Mouse (Mus musculus) liver, postnatal 0 days (tissue): ENCODE data around the gene Dhdh. TPM values are rescaled to one million over a fixed set of nuclear protein-coding genes. Genes with fewer than 3 reads are reported as not detected.
"Not testable (repeated sequence)": the region's sequence is repeated elsewhere in the genome, so short reads cannot be mapped to it uniquely, and the experiment has no call there.

Experiments used
- ATAC-seq: fragments of 200-750 bp; cut with Nextera tagmentation; 2 replicates; pipeline ENCODE4 v1.8.0; 2017; ENCODE audit warnings: mild to moderate bottlenecking, moderate library complexity
- DNase-seq: peaks from one replicate; pipeline ENCODE4 v3.0.0-alpha.2; 2016
- H3K27ac ChIP-seq: fragments of 300-500 bp; sonication (generic); 2 replicates; pipeline ENCODE4 v1.5.1; 2014; ENCODE audit warnings: antibody characterized with exemption, moderate library complexity, mild to moderate bottlenecking, low read depth
- H3K27me3 ChIP-seq: fragments of 300-500 bp; sonication (generic); 2 replicates; pipeline ENCODE4 v1.6.1; 2014; ENCODE audit warnings: low read length, control low read depth, mixed read lengths; ENCODE audit not compliant: insufficient read depth
- H3K36me3 ChIP-seq: fragments of 300-500 bp; sonication (generic); replicated peaks from 2 replicates; pipeline ENCODE4 v1.6.1; 2014; ENCODE audit warnings: mild to moderate bottlenecking, control low read depth, low read length, moderate library complexity, mixed read lengths; ENCODE audit not compliant: insufficient read depth
- H3K4me1 ChIP-seq: fragments of 300-500 bp; sonication (generic); 2 replicates; pipeline ENCODE4 v1.6.1; 2014; ENCODE audit warnings: antibody characterized with exemption, mild to moderate bottlenecking, control low read depth; ENCODE audit not compliant: insufficient read depth
- H3K4me2 ChIP-seq: fragments of 300-500 bp; sonication (generic); 2 replicates; pipeline ENCODE4 v1.6.1; 2014; ENCODE audit warnings: low read depth, mild to moderate bottlenecking, low read length, moderate library complexity, mixed read lengths
- H3K4me3 ChIP-seq: fragments of 300-500 bp; sonication (generic); 2 replicates; pipeline ENCODE4 v1.5.1; 2014; ENCODE audit warnings: low read depth, low read length
- H3K9ac ChIP-seq: fragments of 300-500 bp; sonication (generic); replicated peaks from 2 replicates; pipeline ENCODE4 v1.6.1; 2014; ENCODE audit warnings: mild to moderate bottlenecking, moderate library complexity
- H3K9me3 ChIP-seq: fragments of 300-500 bp; sonication (generic); 2 replicates; pipeline ENCODE4 v1.6.1; 2016; ENCODE audit warnings: mild to moderate bottlenecking, control low read depth, low read length, mixed read lengths
- CTCF ChIP-seq: sonication (generic); IDR thresholded peaks from 2 replicates; pipeline ENCODE4 v1.5.1; 2016; ENCODE audit warnings: antibody characterized with exemption, low read depth
- EP300 ChIP-seq: IDR thresholded peaks from 2 replicates; pipeline ENCODE4 v1.6.1; 2016; ENCODE audit warnings: antibody characterized with exemption, low read depth, mild to moderate bottlenecking
- WGBS: fragments of 180-500 bp; shearing (Covaris S2); extraction: QIAGEN DNeasy Blood & Tissue Kit; methylation state at CpG from one replicate; pipeline ENCODE4 v1.1.7; 2014; ENCODE audit not compliant: insufficient replicate concordance; 5-methylcytosine and 5-hydroxymethylcytosine counted together
- polyA plus RNA-seq: library from polyadenylated mRNA; unstranded; fragments of >200 nt; fragmentation: Nextera tagmentation; extraction: Ambion mirVana; gene quantifications from 2 replicates; pipeline ENCODE4 v1.2.1, GENCODE M21; 2015

The Dhdh gene
- polyA plus RNA-seq, 1 experiment from 2014 or later: 9.5 TPM

DNA sequence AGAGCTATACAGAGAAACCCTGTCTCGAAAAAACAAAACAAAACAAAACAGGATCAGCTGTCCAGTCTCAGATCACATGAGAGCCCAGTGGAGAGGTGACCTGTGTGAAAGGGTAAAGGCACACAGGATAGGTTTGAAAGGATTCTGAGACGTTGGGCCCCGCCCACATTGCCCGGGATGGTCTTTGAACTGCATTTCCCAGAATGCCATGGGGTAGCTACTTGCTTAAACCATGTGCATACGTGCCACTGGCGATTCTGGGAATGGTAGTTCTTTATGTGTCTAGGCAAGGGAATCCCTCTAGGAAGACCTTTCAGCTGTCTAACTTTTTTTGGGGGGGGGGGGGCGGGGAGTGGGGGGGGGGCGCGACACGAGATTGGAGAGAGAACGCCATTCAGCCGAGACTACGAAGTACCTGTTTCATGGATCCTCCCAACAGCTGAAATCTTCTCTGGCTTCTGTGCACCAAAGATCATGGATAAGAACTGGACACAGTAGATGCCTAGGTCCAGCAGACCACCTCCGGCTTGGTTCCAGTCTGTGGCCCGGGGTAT is 7.2 kb downstream of the Dhdh start, which contains the start of gene Tulp2:
Tulp2 (plus strand) TSS at position 504 of the 554 bp plus-strand sequence.
- peak; percentile 86 for ATAC-seq
- H3K27ac ChIP-seq: no peak within 1 kb of the TSS
- H3K9ac ChIP-seq: no peak within 1 kb of the TSS
- no peaks in the 10 kb centered on the region for H3K27me3 ChIP-seq
- H3K4me3 ChIP-seq: no peak within 1 kb of the TSS
- 49% methylated on average over 14 of the region's 15 CpGs for WGBS
- TF ChIP-seq CTCF (no peak), EP300 (no peak)
- DNase-seq: peak; percentile 77
- no peaks in the 10 kb centered on the region for H3K9me3 ChIP-seq
- H3K4me2 ChIP-seq: no peak within 1 kb of the TSS
- H3K4me1 ChIP-seq: peaks cover 7% of the 10 kb centered on the region; the same call in 1 of the 2 replicates
- H3K36me3 ChIP-seq: peaks cover under 1% of the 10 kb centered on the region; the same call in 1 of the 2 replicates

- not testable (repeated sequence) for DNase-seq, H3K36me3 ChIP-seq, H3K4me2 ChIP-seq, H3K9ac ChIP-seq, H3K4me1 ChIP-seq, H3K27ac ChIP-seq, ATAC-seq, H3K27me3 ChIP-seq, H3K4me3 ChIP-seq, H3K9me3 ChIP-seq
- 66% methylated on average over 3 of the region's 4 CpGs for WGBS
These were observed 8.3 kb downstream of the Dhdh start for GRCm38 (mm10) chr7:45480310-45480709.

GRCm38 (mm10) chr7:45478774-45479173 is 9.8 kb downstream of the Dhdh start:
- H3K9me3 ChIP-seq: no peaks in the 10 kb centered on the region
- H3K27ac ChIP-seq: no peak overlapping the region
- H3K36me3 ChIP-seq: peaks cover 9% of the 10 kb centered on the region
- no peak overlapping the region for H3K4me2 ChIP-seq
- no peak overlapping the region for H3K4me3 ChIP-seq
- no peak for ATAC-seq
- TF ChIP-seq CTCF (no peak), EP300 (no peak)
- peaks cover 4% of the 10 kb centered on the region; the same call in 1 of the 2 replicates for H3K4me1 ChIP-seq
- 92% methylated on average over 7 of the region's 7 CpGs for WGBS
- H3K9ac ChIP-seq: no peak overlapping the region
- no peaks in the 10 kb centered on the region for H3K27me3 ChIP-seq
- DNase-seq: no peak

GRCm38 (mm10) chr7:45477003-45477402 is 11.6 kb downstream of the Dhdh start:
- ATAC-seq: peak; percentile 60; the same call in 1 of the 2 replicates
- H3K9me3 ChIP-seq: no peaks in the 10 kb centered on the region

GRCm38 (mm10) chr7:45476453-45476852 is 12.2 kb downstream of the Dhdh start:
- Histone ChIP-seq H3K9ac (no peak overlapping the region), H3K4me3 (no peak overlapping the region), H3K27ac (no peak overlapping the region), H3K4me2 (no peak overlapping the region), H3K27me3 (no peaks in the 10 kb centered on the region), H3K4me1 (peaks cover 2% of the 10 kb centered on the region; the same call in 1 of the 2 replicates), H3K9me3 (no peaks in the 10 kb centered on the region), H3K36me3 (peaks cover 9% of the 10 kb centered on the region)
- TF ChIP-seq EP300 (no peak), CTCF (no peak)
- ATAC-seq (no peak), DNase-seq (no peak)
- WGBS: 40% methylated on average over 1 of the region's 1 CpGs

More at GRCm38 (mm10) chr7:45477003-45477402, 11.6 kb downstream of the Dhdh start:
- WGBS: 20% methylated on average over 3 of the region's 3 CpGs
- Histone ChIP-seq H3K27me3 (no peaks in the 10 kb centered on the region), H3K4me1 (peaks cover 4% of the 10 kb centered on the region; the same call in 1 of the 2 replicates), H3K4me3 (no peak overlapping the region), H3K27ac (no peak overlapping the region), H3K36me3 (peaks cover 9% of the 10 kb centered on the region), H3K4me2 (no peak overlapping the region), H3K9ac (no peak overlapping the region)
- TF ChIP-seq EP300 (no peak), CTCF (peak; percentile 89)
- DNase-seq: peak; percentile 60

DNA sequence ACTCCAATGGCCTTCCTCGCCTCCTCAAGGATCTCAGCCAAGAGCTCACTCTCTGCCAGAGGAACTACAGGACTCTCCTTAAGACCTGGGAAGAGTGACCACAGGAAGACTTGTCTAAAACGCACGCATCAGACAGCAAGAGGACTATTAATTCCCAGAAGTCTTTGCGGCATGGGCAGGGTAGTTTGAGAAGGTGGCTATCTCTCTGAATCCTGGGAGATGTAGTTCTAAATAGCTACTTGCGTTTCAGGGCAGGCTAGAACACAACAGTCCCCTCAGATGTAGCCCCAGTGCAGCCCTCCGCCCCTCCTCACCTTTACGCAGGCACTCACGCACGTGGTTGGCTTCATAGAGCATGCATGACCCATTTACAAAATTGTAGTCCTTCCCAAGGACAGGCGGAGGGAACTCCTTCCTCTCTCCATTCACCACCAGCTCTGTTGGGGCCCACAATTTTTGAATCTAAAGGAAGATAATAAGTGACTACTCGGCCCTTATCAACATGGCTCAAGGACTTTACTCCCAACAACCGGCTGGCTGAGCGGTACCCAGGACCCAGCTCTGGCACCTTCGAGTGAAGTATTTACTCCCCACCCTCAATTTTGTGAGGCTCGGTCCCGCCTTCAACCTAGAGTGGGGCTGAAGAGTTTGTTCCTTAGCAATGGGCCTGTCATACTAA is 13.2 kb downstream of the Dhdh start:
- Histone ChIP-seq H3K4me1 (peaks cover 2% of the 10 kb centered on the region; the same call in 1 of the 2 replicates), H3K4me3 (no peak overlapping the region), H3K9me3 (no peaks in the 10 kb centered on the region), H3K27ac (no peak overlapping the region), H3K36me3 (peaks cover 9% of the 10 kb centered on the region), H3K4me2 (peak overlapping the region; percentile 26; the same call in 1 of the 2 replicates), H3K9ac (no peak overlapping the region), H3K27me3 (no peaks in the 10 kb centered on the region)
- DNase-seq: no peak
- no peak for TF ChIP-seq EP300
- no peak for TF ChIP-seq CTCF
- WGBS: 64% methylated on average over 16 of the region's 16 CpGs
- ATAC-seq: no peak
